Mouse (Mus musculus): ENCODE data around the gene Trpv2.
A peak's percentile ranks its signal among the peaks of the same experiment; 100 is the strongest.

Gene Trpv2

DNA sequence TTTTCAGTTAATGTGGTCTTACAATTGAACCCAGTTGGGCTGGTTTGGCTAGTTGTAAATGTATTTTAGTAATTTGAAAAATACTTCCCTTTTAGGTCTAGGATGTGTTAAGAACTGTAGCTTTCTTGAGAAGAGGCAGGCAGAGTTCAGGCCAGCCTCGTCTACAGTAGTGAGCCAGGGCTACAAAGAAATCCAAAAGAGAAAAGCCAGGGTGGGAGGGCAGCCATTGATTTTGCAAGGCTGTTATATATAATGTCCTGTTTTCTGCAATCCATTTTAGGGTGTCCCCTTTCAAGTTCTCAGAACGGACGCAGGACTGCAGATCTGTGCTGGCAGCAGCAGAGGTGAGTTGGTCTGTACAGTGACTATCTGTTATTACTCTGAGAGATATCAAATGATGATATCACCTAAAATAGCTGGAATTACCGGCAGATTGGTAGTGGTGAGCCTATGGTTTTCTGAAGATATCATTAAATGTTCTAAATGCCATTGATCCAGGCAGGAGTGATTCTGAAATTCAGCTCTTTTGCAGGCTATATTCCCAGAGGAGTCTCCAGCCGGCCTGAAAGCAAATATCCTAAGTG is 29.9 kb downstream of the Trpv2 start:
- DNase-seq, result no peak

- DNase-seq, result no peak
Observed at GRCm38 (mm10) chr11:62604886-62605618, 30.8 kb downstream of the Trpv2 start.

GRCm38 (mm10) chr11:62605619-62606298 is 31.5 kb downstream of the Trpv2 start:
- no peak for DNase-seq

DNA sequence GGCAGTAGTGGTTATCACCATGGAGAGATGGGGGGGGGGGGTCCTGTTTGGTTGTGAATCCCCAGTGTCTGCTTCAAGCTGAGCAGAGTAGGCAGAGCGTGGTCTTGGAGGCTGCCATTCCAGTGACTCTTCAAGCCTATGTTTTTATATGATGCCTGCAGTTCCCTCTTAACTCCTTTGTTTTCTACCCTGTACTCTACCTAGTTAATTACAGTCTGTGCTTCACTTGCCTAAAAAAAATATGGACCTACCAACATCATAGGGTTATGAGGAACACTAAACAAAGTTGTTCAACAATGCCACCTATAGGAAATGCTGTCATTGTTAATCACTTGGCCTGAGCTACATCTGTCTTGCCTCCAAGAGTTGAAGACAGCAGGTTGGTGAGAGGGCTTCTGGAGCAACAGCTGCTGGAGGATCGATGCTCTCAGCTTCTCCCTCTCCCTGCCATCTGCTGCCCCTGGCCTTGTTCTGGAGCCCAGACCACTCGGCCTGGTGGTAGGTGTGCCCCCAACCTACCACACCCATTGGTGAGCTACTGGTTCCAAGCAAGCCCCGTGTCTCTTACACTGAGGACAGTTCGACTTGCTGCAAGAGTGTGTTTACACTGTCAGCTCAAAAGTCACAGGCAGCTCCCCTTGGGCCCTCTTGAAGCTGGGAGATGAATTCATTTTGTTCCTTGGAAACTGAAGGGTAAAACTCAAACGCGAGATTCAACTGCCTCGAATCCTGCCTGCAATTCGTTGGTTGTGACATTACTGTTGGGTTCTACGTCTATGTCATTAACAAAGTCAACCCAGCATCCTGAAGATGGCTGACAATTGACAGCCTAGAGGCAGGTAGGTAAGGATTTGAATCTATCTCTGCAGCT is 32.2 kb downstream of the Trpv2 start:
- DNase-seq, result no peak

DNA sequence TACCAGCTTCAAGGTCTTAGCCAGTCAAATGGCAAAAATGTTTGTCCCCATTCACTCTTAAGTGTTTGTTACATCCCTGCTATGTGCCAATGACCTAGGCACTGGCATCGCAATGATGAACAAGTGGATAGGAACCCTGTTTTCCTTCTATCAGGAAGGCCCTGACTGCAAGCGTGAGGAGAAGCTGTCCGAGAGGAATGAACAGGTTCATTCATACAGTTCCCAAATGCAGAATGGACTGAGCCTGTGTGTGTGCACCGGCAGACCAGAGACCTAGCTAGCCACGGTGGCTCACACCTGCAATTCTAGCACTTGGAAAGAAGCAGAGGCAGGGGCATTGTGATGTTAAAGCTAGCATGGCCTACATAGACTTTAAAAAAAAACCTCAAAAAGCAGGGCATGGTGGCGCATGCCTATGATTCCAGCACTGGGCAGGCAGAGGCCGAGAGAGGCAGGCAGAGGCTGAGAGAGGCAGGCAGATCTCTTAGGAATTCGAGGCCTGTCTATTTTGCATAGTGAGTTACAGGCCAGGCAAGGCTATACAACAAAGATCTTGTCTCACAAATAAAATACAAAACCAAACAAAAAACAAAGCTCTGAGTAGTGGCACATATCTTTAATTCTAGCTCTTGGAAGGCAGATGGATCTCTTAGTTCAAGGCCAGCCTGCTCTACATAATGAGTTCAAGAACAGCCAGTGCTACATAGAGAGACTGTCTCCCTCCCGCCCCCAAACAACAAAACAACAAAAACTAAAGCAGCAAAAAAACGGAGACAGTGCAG is 33.1 kb downstream of the Trpv2 start:
- no peak for DNase-seq

GRCm38 (mm10) chr11:62607952-62608201 is 33.6 kb downstream of the Trpv2 start:
- no peak for DNase-seq

DNA sequence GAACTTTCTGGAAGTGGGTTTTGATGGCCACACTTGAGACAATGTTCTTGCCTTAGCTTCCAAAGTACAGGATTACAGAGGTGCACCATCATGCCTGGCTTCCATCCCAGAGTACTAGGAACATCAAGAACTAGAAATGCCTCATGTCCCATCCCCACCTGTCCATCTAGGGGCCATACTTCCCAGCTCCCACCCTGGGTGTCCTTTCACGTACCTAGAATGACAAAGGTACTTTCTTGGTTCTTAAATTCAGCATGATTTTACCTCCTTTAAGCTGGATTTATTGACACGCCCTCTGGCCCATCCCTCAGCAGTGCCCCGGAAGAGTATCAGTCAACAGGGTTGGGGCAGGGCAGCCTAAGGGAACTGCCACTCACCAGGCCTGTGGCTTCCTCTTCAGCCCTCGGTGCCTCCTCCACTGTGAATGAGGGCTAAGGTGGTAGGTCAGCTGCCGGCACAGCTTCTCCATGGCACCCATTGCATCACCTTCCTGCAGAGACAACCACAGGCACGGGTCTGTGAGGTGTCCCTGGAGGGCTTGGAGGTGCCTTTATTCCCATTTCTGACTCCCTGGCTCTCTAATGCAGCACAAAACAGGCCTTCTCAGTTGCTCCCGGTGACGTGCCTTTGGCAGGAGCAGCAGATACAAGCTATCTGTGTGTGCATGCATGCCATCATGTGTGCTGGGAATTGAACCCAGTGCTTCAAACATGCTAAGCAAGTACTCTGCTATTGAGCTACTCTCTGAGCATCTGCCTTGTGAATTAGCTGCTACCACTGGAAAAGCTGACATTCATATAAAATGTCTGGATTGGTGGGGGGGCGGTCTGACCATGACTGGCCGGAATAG is 34.8 kb downstream of the Trpv2 start:
- no peak for DNase-seq

- DNase-seq, result no peak
Observed at GRCm38 (mm10) chr11:62610304-62610703, 36.0 kb downstream of the Trpv2 start.

- DNase-seq, result no peak
Observed at GRCm38 (mm10) chr11:62612604-62613003, 38.3 kb downstream of the Trpv2 start.

- DNase-seq, result peak; percentile 82 to 89
Observed at GRCm38 (mm10) chr11:62613657-62614365, 39.5 kb downstream of the Trpv2 start.

GRCm38 (mm10) chr11:62614876-62615410 is 40.7 kb downstream of the Trpv2 start:
- no peak for DNase-seq

- DNase-seq, result no peak
Observed at GRCm38 (mm10) chr11:62615456-62615855, 41.2 kb downstream of the Trpv2 start.

GRCm38 (mm10) chr11:62621079-62621478 is 46.8 kb downstream of the Trpv2 start:
- DNase-seq, result no peak

DNA sequence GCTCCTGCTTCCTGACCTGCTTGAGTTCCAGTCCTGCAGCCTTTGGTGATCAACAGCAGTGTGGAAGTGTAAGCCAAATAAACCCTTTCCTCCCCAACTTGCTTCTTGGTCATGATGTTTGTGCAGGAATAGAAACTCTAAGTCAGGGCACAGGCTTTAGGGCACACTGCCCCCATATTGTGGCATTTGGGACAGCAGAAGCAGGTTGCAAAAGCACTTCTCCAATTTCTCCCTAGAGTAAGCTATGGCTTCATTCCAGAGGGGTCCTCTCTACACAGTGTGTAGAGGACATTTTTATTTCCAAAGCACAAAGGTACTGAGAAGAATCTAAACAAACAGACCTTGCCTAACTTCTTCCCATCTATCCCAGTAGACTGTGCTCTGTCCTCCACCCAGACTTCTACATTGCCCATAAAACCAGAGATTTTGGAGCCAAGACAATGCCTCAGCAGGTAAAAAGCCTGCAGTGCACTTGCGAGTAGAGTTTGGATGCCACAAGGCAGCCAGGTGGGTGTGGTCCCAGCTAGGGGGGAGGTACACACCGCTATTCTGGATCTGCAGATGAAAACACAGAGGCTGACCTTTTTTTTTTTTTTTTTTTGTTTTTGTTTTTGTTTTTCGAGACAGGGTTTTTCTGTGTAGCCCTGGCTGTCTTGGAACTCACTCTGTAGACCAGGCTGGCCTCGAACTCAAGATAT is 47.4 kb downstream of the Trpv2 start:
- no peak for DNase-seq

DNA sequence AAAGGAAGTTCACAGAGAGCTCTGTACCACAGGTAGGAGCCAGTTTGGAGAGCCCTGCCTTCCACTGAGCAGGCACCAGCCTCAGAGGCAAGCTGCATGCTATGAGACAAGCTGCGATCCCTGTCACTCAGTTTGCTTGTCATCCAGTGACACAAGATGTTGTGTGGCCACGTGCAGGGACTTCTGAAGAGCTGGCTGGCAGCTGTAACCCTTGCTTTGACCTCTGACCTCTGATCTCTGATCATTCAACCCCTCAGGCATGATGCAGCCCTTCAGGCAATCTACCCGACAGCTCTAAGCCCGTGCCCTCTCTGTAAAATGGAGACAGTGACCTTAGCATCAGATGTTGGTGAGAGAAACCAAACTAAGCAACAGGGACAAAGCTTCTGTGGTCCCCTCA is 48.6 kb downstream of the Trpv2 start:
- no peak for DNase-seq

- DNase-seq, result peak in 1 of 2 experiments; percentile 33
Observed at GRCm38 (mm10) chr11:62624341-62625291, 50.3 kb downstream of the Trpv2 start.

DNA sequence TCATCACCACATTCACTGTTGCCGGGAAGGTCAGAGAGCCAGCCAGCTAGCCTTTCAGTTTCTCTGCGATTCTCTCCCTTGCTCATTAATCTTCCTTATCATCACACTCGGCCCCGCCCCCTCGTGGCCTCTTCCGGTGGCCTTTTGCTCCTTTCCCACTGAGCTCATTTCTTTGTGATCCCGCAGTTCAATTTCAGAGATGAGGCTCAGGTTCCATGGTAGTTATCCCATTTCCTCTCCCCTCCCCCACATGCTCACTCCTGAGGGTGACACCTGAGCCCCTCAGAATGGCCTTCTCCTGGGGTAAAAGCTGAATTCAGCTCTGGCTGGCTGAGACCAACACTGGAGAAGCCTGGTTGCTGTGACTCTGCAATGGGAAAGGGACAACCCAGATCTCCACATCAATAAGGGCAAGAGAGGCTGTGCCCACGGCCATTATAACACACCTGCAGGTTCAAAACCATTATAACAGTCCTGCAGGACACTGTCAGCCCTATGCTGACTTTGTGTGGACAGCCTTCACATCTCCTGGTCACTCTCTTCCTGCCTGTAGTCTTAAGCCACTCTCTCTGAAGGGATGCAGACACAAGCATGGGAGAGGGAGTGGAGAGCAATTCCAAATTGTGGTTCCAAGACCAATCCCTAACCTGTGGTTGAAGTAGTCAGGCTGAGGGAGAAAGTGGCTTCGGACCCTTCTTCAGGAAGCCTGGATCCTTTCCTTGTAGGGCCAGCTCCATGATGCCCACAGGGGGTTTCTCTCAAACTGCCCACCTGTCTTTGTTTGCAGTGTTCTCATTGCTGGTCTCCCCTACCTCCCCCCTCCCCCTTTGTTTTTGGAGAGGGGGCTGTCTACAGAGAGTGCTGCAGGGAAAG is 55.3 kb downstream of the Trpv2 start:
- peak in 1 of 2 experiments; percentile 42 for DNase-seq
